Mouse (Mus musculus) gastrocnemius, postnatal 36 days (tissue): Measurements from ENCODE around the gene Gpc6. TPM values are rescaled to one million over a fixed set of nuclear protein-coding genes. Genes with fewer than 3 reads are reported as not detected.

Experiments
- DNase-seq, 2 experiments: peaks; one replicate each; pipeline ENCODE4 v3.0.0; 2022
- intact Hi-C: fragments of 180-260 bp; cut with DNase I; formaldehyde crosslinking; loops from one replicate; pipeline ENCODE4 v1.15.1; 2025
- total RNA-seq, 2 experiments: library from RNA; stranded (reverse); gene quantifications; 2 replicates each; pipeline ENCODE4 v1.2.3; 2021

The Gpc6 gene
- total RNA-seq, 2 experiments from 2014 or later, result 2.0 to 2.1 TPM

DNA sequence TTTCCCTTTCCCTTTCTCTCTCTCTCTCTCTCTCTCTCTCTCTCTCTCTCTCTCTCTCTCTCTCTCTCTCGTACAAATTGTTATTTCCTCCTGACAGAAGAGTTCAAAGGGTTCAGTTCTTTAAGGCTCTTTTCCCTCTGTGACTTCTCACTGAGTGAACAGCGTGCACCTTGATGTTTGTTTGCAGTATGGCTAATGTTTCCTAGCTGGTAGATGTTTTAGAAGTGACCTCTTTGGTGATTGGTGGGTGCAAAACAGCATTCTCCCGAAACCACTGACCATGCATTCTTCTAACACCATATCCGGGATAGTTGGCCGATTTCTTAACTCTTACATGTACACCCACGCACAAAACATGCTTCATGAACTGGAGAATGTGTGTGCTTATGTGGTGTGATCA, 20.9 kb downstream of the Gpc6 start:
- intact Hi-C loops, result no loop called here

DNA sequence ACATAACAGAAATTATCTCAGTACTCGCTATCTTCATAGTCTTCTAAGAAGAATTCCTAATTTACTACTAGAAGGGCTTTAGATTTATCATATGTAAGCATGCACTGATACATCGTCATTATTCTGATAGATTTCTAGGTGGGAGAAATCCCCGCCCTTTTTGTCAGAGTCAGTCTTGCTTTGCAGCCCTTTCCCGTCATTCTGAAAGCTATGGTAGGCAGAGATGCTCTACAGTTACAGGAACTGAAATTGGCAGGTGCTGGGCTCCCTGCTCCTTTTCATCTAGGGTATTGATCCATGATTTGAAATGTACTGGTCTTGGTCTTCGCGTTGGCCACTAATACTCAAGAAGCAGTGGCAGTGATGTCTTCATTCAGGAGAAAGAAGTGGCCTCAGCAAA, 22.3 kb downstream of the Gpc6 start:
- DNase-seq, result no peak

More for the DNA sequence above, 20.9 kb downstream of the Gpc6 start:
- DNase-seq, result no peak

DNA sequence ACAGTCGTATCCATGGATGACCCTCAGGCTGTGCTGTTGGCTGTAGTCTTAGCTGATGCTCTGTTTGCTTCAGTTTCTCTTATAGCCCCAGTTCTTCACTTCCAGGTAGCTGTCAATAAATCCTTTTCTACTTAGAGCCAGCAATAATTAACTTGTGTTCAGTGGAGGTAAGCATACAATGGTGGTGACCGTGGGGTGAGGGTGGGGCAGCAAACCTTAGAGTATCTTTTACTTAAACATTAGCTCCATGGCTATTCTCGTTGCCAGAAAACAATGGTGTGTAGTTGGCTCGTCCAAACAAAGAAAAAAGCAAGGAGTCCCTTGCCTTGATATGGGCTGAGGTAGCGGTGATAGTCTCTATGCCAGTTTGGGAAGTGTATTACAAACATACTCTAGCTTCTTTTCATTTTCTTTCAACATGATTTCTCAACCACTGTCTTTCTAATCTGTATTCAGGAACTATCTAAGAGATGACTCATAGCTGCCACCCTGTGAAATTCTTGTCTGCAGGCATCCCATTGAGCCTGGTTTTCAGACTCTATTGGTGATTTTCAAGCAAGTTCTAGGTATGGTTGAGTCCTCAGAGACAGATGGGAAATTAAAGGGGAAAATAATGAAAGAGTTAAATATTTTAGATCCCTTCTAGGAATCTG, 22.9 kb downstream of the Gpc6 start:
- no peak for DNase-seq
- intact Hi-C loops, result no loop called here

More for the DNA sequence above, 22.3 kb downstream of the Gpc6 start:
- intact Hi-C loops, result no loop called here

DNA sequence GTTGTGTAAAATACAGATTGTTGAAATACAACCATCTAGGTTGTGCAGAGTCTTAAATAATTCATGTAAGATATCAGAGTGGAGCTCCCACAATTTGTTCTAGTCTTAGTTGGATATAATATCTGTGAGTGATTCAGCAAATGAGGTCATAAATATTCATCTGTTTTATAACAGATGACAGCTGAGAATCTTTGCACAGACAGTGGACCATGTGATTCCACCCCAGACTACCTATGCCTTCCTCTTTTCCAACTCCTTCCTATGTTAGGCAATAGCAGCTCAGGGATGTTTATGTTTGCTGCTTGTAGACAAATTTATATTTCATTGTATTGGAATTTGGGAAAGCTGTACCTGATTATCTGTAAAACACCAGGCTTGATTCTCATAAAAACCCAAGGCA, 32.0 kb downstream of the Gpc6 start:
- intact Hi-C loops, result no loop called here
- no peak for DNase-seq

DNA sequence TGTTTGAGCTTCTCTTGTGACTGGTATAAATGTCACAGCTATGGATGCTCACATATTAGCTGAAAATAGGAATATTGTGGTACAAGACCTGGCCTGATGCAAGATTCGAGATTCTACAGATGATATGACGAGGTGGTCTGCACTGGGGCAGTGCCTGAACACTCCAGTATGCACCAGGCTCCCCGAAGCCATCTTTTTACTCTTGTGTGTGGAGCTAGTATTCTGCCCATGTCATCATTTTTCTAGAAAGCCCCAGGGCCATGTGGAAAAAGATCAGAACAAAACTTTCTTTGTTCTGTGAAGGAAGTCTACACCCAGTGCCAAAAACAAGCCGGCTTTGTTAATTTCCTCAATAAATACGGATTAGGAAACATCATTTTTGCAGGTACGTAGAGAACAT, 39.7 kb downstream of the Gpc6 start:
- no peak for DNase-seq
- intact Hi-C loops, result no loop called here

DNA sequence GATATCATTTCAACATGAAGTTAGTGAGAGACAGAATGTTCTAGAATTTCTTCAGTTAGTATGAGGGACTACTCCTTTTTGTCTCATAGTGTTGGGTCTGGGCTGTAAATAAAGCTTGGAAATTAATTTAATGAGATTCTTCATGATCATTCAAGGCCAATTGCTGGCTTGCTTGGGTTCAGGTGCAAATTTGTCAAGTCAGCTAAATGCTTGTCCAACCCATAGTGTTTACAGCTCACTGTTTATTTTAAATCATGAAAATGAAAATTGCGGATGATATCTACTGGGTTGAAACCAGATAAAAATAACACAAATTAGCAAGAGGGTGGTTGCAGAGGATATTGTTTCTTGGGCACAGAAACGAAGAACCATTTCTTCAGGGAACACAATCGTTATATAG, 49.6 kb downstream of the Gpc6 start:
- no peak for DNase-seq
- intact Hi-C loops, result no loop called here

DNA sequence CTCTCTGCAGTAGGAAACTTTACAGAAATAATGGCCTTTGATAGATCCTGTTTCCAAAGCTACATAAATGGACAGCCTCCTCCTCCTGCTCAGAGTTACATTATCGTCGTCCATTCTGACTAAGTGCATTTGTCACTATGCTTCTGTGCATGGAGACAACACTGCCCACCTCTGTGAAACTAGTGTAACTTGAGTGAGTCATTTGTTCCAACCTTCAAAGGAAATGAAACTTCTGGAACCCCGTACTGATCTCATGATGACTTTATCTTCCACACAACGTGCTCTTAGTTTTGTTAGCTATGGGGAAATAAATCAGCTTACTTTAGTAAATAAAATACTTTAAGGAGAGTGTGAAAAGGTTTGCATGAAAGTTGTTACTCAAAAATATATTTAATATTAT, 50.1 kb downstream of the Gpc6 start:
- DNase-seq, result no peak
- intact Hi-C loops, result no loop called here

DNA sequence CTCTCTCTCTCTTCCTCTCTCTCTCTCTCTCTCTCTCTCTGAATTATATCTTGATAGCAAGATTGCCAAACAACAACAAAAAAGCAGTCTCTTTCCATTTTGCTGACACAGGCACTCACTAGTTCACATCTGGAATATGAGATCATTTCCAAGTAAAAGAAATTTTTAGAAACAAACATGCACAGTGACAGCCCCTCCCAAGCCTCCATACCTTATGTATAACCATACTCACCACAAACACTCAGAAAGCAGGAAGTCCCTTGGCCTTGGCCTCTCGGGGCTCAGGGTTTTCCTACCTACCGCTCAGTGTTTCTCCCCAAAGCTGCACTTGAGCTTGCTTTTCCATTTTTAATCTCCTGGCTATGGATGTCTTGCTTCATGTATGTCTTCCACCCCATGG, 52.1 kb downstream of the Gpc6 start:
- no peak for DNase-seq
- intact Hi-C loops, result no loop called here

DNA sequence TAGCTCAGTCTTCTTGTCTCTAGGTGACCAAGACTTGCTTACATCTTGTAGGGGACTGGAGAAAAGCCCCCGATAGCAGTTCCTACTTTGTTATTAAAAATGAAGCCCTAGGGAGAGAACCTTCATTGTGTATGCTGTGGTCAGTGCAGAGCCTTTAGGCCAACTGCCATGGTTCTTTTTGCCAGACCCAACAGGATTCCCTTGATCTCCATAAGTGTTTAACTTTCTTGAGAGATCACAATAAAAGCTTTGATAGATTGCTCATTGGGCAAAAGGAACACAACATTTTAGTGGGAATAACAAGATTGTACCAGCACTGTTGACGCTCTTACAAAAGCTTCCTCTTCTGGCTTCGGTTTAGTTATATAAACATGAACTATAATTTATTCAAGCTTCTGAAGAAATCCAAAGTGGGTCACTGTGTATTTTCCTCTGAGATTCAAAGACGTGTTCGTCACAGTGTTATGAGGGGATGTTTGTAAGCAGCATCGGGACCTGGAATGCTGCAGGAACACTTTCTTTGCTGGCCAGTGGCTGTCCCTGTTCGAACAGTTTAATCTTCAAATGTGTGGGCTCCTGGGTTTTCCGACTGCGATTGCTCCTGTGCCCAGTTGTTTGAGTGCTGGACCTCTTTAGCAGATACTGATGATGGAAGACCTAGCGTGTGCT, 54.7 kb downstream of the Gpc6 start:
- intact Hi-C loops, result no loop called here
- DNase-seq, result no peak

DNA sequence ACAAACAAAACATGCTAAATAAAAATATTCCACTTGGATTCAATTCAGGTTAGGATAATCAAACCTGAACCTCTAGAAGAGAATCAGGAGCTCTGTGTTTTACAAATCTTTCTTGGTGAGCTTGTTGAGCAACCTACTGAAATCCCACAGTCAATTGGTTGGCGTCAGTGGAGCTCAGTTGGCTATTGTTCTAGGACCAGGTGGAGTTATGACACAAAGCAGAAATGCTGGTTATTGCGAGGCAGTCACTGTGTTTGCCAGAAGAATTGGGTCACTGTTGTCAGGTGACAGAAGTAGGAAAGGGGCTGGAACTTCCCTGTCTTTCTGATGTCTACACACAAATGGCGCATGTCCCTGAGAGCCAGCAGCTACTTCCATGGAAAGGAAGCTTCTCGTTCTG, 56.6 kb downstream of the Gpc6 start:
- intact Hi-C loops, result no loop called here
- no peak for DNase-seq

DNA sequence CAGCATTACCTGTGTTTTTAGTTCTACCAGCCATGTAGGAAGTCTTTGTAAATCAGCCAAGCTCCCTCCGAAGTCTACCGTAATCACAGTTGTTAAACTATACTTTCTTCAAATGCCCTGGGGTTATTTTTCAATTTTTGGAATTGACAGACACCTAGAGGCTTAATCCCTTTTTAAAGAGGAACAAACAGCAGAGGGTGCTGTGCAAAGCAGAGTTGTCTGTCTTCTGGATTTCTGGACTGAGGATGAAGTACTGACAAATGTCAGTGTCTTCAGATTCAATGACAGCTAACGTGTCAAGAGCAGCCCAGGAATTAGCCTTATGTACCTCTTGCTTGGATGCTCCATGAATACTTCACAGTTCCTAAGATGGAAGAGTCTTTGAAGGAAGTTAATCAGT, 62.2 kb downstream of the Gpc6 start:
- DNase-seq, result no peak
- intact Hi-C loops, result no loop called here

DNA sequence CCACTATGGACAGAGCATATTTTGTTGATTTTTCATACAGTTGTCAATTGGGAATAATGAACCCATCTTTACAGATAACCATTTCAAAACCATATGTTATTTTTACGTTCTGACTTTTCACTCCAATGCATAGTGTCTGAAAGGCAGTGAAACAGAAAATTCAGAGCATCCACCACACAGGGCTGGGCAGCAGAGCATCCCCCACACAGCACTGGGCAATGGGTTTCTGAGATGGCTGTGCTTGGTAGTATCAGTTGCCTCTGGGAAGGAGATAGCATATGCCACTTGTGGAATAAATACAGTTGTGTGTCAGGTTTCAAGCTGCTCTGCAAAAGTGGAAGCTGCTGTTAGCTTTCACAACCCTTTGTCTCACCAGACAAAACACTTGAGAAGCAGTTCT, 75.3 kb downstream of the Gpc6 start:
- intact Hi-C loops, result no loop called here
- no peak for DNase-seq

DNA sequence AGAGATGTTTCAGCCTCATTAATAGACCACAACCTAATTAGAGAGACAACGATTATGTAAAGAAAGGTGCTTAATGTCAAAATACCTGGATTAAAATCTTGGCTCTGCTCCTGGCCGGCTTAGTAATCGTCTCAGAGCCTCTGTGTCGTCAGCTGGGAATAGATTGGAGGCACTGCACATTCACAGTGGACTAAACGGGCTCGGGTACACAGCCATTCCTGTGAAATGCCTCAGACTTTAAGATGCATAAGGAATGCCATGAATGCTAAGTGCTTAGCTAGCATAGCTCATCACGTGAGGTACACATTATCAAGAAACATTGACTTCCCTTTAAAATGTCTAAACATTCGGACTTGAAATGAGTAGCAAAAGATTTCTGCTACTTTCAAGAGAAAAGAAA, 77.2 kb downstream of the Gpc6 start:
- intact Hi-C loops, result no loop called here
- no peak for DNase-seq

DNA sequence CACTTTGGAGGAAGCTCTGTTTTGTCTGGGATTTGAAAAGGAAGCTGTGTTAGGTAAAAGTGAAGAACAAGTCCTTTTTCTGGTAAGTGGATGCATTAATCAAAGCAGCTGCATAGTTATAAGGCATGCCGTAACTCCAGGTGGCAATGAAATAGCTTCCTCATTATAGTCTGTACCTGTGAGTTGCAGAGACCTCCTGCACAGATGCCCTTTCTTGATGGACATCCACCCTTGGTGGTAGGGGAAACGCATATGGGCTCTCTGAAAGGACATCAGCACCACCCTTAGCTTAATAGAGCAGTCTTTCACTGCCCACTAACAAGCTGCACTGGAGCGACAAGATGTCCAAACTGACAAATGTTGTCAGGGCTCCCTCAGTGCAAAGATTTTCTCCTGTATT, 83.7 kb downstream of the Gpc6 start:
- DNase-seq, result no peak
- intact Hi-C loops, result no loop called here

DNA sequence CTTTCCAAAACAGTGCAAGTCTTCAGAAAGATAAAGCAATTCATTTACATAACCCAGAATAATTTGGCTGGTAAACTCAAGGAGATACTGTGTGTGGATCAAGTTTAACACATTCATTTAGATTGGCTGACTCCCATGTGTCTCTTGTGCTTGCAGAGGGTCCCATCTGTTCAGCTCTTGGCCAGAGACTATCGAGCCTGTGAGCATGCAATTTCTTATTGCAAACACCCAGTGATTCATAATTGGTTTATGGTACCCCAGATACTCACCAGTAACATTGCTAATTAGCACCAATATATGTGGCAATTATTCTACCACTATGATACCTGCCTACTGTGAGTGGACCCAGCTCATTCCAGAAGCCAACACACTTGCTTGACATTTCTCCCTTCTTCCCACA, 87.9 kb downstream of the Gpc6 start:
- no peak for DNase-seq
- intact Hi-C loops, result no loop called here

DNA sequence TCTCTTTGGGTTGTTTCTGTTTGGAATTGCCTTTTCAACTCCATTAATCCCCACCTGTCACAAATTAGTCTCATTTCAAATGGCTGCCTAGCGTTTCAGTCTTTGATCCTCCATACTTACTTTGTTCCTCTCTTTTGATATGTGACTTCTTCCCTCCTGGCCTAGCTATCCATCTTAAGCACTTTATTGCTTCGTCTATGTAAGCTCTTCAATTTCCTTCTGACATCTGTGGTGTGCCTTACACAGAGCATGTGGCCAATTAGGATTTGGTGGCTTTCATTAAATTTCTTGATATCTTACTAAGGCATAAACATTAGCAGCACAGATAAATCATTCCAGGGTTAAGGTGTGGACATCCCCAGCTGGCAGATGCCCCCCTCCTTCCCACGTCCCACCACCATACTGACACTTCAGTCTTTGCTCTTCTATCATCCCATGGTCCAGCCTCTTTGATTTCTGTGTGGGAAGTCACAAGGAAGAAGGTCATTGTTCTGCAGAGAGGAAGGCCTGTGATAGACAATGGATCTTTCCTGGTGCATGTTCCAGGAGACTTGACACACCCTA, 88.5 kb downstream of the Gpc6 start:
- intact Hi-C loops, result no loop called here
- no peak for DNase-seq

DNA sequence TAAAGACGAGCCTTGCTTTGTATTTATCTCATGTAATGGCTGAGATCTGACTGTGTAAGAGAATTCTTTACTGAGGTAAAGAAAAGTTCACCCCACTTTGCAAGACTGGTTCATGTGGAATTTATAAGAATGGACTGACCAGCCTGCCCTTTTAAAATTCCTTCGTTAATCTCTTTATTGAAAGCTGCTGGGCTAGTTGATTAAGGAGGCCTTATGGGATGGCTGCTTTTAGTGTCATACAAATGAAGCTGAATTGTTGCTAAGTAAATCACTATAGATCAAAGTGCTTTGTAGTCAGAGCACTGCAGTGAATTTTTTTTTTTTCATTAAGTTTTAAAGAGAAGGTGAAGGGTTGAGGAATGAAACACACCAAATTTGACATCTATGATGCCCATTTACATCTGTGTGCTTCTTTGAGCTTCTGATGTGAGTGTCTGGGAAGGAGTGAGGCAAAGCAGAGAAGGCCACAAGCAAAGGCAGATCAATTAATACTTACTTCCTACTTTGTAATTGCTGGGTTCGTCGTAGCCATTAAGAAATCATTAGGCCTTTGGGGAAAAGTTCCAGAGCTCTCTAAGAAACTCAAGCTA, 90.3 kb downstream of the Gpc6 start:
- intact Hi-C loops, result no loop called here
- DNase-seq, result no peak

DNA sequence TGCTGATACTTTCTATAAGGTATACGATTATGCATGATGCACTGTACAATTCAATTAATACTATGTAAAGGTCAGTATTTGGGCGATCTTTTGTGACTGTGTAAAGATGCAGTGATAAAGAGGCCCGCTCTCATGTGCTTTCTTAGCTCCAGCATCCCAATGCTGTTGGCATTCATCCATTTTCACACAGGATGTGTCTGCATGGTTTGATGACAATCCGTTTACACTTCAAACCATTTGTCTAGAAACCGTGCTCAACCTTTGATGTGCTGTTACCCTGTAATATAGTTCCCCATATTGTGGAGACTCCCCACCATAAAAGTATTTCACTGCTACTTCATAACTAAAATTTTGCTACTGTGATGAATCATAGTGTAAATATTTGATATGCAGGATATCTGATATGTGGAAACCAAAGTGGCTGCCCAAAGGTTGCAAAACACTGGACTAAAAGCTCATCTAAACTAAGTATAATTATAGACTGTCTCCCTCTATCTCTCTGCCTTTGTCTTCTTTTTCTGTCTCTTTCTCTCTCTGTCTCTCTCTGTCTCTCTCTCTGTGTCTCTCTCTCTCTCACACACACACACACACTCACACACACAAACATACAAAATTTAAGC, 97.2 kb downstream of the Gpc6 start:
- no peak for DNase-seq
- intact Hi-C loops, result no loop called here

DNA sequence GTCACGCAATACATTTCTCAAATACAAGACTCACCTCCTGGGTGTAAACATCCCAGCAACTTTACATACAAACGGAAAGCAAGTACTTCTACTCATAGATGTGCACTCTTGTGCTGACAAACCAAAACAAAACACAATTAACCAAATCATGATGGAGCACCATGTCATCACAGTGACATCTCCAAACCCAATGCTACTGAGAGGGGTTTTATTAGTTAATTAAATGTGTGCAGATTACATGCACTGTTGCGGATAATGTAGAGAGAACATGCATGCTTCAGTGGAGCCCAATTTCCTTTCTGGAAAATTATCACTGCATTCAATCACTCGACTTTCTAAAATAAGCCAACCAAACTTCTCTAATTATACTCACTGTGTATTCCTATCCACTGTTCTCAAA, 109.0 kb downstream of the Gpc6 start:
- intact Hi-C loops, result no loop called here
- no peak for DNase-seq

DNA sequence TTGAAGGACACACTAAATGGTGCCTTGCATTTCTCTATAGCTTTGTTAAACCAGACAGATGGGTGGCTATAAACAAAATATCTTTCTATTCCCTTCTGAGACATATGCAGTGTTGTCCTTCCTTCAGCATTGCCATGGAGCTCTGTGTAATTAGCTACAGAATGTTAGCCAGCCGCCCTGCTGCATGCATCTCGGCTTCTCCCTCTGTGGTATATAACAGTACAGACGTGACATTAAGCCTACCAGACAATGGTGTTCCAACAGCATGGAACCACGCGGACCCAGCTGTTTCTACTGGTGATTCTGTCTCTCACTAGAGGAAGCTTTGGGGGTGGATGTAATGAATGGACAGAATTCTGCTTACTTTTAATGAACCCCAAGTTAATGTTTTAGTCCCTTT, 115.9 kb downstream of the Gpc6 start:
- no peak for DNase-seq
- intact Hi-C loops, result no loop called here

DNA sequence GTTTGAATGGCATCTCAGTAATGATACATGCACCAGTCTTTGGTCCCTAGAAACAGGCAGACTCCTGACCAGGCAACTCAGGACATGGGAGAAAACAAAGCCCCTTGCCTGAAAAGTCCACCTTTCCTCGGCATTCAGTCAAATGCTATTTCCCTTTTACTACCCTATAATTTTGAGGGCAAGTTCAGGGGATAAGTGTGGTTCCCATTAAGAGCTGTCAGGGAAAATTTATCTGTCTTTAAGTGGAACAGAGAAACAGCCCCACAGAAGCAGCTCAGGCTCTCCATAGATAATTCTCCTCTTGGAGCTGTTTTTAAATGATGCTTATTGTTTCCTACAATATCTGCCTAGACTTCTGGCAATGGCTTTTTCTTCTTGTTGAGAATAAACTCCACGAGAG, 123.8 kb downstream of the Gpc6 start:
- no peak for DNase-seq
- intact Hi-C loops, result no loop called here

DNA sequence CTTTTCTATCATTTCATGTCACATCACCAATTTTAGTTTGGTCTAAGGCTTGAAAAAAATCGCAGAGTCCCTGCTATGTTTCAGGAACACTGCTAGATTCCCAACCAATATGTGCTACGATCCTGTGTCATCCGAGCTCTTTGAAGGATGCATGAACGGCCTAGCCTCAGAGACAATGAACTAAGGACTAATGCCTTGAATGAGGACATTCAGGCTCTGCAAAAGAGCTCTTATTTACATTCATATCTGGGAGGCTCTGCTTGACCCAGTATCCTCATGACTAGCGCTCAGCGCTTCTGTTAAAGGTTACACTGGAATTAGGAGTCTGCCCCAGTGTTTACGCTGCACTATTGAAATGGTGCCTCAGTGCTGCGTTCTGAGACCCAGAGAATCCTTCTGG, 125.8 kb downstream of the Gpc6 start:
- intact Hi-C loops, result no loop called here
- DNase-seq, result no peak
